Mouse (Mus musculus) ES-Bruce4 (cell line): ENCODE measurements around the gene Tph2. TPM values are rescaled to one million over a fixed set of nuclear protein-coding genes. Genes with fewer than 3 reads are reported as not detected.

ENCODE experiments used
- H3K27ac ChIP-seq: 2 replicates; pipeline ENCODE4 v1.5.1; 2012; ENCODE audit warnings: low read length, inconsistent platforms; ENCODE audit not compliant: insufficient read depth
- H3K27me3 ChIP-seq: 2 replicates; pipeline ENCODE4 v1.6.1; 2012; ENCODE audit warnings: mild to moderate bottlenecking, low read length, inconsistent platforms; ENCODE audit not compliant: control insufficient read depth, poor library complexity, insufficient read depth, severe bottlenecking
- H3K36me3 ChIP-seq: 2 replicates; pipeline ENCODE4 v1.6.1; 2012; ENCODE audit warnings: inconsistent platforms, mild to moderate bottlenecking, low read length, moderate library complexity; ENCODE audit not compliant: control insufficient read depth, poor library complexity, insufficient read depth, severe bottlenecking
- H3K4me1 ChIP-seq: one replicate; pipeline ENCODE4 v1.8.1; 2011; ENCODE audit warnings: low read length; ENCODE audit not compliant: control insufficient read depth, insufficient read depth
- H3K4me3 ChIP-seq: 2 replicates; pipeline ENCODE4 v1.5.1; 2011; ENCODE audit warnings: low read depth, mild to moderate bottlenecking, low read length
- H3K9ac ChIP-seq: 2 replicates; pipeline ENCODE4 v1.6.1; 2012; ENCODE audit warnings: low read depth, mild to moderate bottlenecking, inconsistent platforms; ENCODE audit not compliant: poor library complexity, severe bottlenecking
- H3K9me3 ChIP-seq: replicated peaks from 2 replicates; pipeline ENCODE4 v1.6.1; 2012; ENCODE audit warnings: mild to moderate bottlenecking, low read length, inconsistent platforms; ENCODE audit not compliant: control insufficient read depth, poor library complexity, insufficient read depth, severe bottlenecking
- CTCF ChIP-seq: IDR thresholded peaks from one replicate; pipeline ENCODE4 v1.8.1; 2011; ENCODE audit warnings: low read depth, low read length
- EP300 ChIP-seq: IDR thresholded peaks from 2 replicates; pipeline ENCODE4 v1.6.1; 2011; ENCODE audit warnings: low read depth, low read length; ENCODE audit not compliant: insufficient read depth
- POLR2A ChIP-seq: IDR thresholded peaks from one replicate; pipeline ENCODE4 v1.8.1; 2011; ENCODE audit warnings: low read length; ENCODE audit not compliant: insufficient read depth
- polyA plus RNA-seq: library from polyadenylated mRNA; stranded (reverse); fragments of >200 nt; gene quantifications from 2 replicates; pipeline ENCODE4 v1.2.4, GENCODE M21; 2011; ENCODE audit warnings: low read depth; ENCODE audit not compliant: missing spikeins, insufficient read depth, insufficient read length

The Tph2 gene
- polyA plus RNA-seq, 1 experiment: not detected

DNA sequence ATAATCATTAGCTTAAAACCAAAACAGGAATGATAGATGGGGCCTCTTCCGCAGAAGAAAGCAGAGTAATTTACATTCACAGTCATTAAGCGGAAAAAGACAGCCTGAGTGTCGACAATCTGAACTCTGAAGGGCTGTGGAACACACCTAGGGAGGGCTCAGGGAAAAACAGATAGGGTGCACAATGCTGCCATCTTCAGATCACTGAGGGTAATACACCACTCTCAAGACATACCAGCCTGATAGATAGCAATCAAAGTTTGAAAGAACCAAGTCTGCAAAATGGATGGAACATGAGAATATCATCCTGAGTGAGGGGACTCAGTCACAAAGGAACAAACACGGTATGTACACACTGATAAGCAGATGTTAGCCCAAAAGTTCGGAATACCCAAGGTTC, 87.7 kb downstream of the Tph2 start:
- H3K9ac ChIP-seq: no peak overlapping the region
- H3K27me3 ChIP-seq: no peaks in the 10 kb centered on the region; the same call in 1 of the 2 replicates
- TF ChIP-seq EP300 (no peak), CTCF (peak; percentile 9)
- no peak overlapping the region for H3K27ac ChIP-seq
- no peaks in the 10 kb centered on the region for H3K9me3 ChIP-seq
- H3K4me1 ChIP-seq: no peaks in the 10 kb centered on the region
- H3K36me3 ChIP-seq: no peaks in the 10 kb centered on the region
- no peak overlapping the region for H3K4me3 ChIP-seq

- Histone ChIP-seq H3K9ac (no peak overlapping the region), H3K27ac (no peak overlapping the region), H3K4me1 (no peaks in the 10 kb centered on the region), H3K27me3 (no peaks in the 10 kb centered on the region; the same call in 1 of the 2 replicates), H3K4me3 (no peak overlapping the region), H3K36me3 (no peaks in the 10 kb centered on the region), H3K9me3 (no peaks in the 10 kb centered on the region)
- TF ChIP-seq EP300: no peak
- TF ChIP-seq POLR2A: no peak
- no peak for TF ChIP-seq CTCF
These were observed 88.6 kb downstream of the Tph2 start for GRCm38 (mm10) chr10:115096191-115096590.

DNA sequence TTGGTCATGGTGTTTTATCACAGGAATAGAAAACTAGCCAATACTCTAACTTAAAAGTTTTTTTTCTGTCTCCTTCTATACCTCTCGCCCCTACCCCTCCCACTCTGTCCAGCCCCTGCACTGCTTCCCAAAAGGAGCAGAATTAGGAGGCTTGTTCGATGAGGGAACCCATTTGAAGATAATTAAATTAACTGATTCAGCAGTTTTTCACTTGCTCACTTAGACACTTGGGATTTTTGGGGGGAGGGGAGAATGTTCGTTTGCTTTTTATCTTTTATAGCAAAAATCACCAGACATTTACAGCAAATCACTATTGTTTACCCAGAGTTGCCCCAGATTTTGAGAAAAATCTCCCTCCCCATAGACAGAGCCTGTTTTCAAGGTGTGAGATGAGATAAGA, 106.6 kb downstream of the Tph2 start:
- H3K9me3 ChIP-seq: no peaks in the 10 kb centered on the region
- no peak for TF ChIP-seq CTCF
- TF ChIP-seq POLR2A: no peak
- no peak for TF ChIP-seq EP300
- H3K4me3 ChIP-seq: no peak overlapping the region
- H3K36me3 ChIP-seq: no peaks in the 10 kb centered on the region
- no peaks in the 10 kb centered on the region for H3K4me1 ChIP-seq
- no peak overlapping the region for H3K27ac ChIP-seq
- no peak overlapping the region for H3K9ac ChIP-seq
- no peaks in the 10 kb centered on the region for H3K27me3 ChIP-seq

GRCm38 (mm10) chr10:115069123-115069911, 115.5 kb downstream of the Tph2 start:
- H3K27ac ChIP-seq: no peak overlapping the region
- no peaks in the 10 kb centered on the region for H3K27me3 ChIP-seq
- no peak overlapping the region for H3K4me3 ChIP-seq
- H3K9ac ChIP-seq: no peak overlapping the region
- TF ChIP-seq CTCF: no peak
- TF ChIP-seq POLR2A: no peak
- TF ChIP-seq EP300: no peak
- H3K4me1 ChIP-seq: no peaks in the 10 kb centered on the region
- H3K9me3 ChIP-seq: no peaks in the 10 kb centered on the region
- H3K36me3 ChIP-seq: no peaks in the 10 kb centered on the region

- H3K27me3 ChIP-seq: no peaks in the 10 kb centered on the region
- H3K9me3 ChIP-seq: no peaks in the 10 kb centered on the region
- TF ChIP-seq POLR2A: no peak
- no peak for TF ChIP-seq CTCF
- no peak for TF ChIP-seq EP300
- H3K27ac ChIP-seq: no peak overlapping the region
- no peaks in the 10 kb centered on the region for H3K36me3 ChIP-seq
- H3K4me3 ChIP-seq: no peak overlapping the region
- H3K9ac ChIP-seq: no peak overlapping the region
- H3K4me1 ChIP-seq: no peaks in the 10 kb centered on the region
These were observed 120.9 kb downstream of the Tph2 start for GRCm38 (mm10) chr10:115063936-115064335.

DNA sequence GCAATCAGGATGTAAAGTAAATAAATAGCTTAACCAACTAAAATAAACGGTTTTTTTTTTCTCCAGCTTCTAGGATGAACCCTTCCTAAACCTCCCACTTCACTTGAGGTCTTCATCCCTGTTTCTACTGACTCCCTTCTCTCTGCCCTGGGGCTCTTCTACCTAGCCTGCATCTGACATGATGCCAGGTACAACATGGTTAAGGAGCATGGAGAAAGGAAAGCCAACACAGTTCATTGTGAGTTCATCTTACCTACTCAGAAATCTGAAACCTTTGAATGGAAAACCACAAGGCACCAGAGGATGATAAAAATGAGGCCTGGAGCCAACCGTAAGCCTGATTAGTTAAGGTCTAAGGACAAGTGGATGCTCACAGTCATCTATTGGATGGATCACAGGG, 123.3 kb downstream of the Tph2 start:
- no peak for TF ChIP-seq CTCF
- no peak for TF ChIP-seq EP300
- TF ChIP-seq POLR2A: no peak
- no peaks in the 10 kb centered on the region for H3K9me3 ChIP-seq
- no peaks in the 10 kb centered on the region for H3K36me3 ChIP-seq
- no peak overlapping the region for H3K4me3 ChIP-seq
- H3K9ac ChIP-seq: no peak overlapping the region
- no peaks in the 10 kb centered on the region for H3K27me3 ChIP-seq
- H3K27ac ChIP-seq: no peak overlapping the region
- no peaks in the 10 kb centered on the region for H3K4me1 ChIP-seq
